Mouse (Mus musculus) MEL-GATA-1-ER (cell line): ENCODE results near the gene Kif1c.
A peak's percentile ranks its signal among the peaks of the same experiment; 100 is the strongest.

Experiments
- DNase-seq: peaks from one replicate; pipeline ENCODE4 v3.0.0-alpha.2; 2012; ENCODE audit warnings: low read depth; ENCODE audit errors: extremely low read depth

Kif1c gene

DNA sequence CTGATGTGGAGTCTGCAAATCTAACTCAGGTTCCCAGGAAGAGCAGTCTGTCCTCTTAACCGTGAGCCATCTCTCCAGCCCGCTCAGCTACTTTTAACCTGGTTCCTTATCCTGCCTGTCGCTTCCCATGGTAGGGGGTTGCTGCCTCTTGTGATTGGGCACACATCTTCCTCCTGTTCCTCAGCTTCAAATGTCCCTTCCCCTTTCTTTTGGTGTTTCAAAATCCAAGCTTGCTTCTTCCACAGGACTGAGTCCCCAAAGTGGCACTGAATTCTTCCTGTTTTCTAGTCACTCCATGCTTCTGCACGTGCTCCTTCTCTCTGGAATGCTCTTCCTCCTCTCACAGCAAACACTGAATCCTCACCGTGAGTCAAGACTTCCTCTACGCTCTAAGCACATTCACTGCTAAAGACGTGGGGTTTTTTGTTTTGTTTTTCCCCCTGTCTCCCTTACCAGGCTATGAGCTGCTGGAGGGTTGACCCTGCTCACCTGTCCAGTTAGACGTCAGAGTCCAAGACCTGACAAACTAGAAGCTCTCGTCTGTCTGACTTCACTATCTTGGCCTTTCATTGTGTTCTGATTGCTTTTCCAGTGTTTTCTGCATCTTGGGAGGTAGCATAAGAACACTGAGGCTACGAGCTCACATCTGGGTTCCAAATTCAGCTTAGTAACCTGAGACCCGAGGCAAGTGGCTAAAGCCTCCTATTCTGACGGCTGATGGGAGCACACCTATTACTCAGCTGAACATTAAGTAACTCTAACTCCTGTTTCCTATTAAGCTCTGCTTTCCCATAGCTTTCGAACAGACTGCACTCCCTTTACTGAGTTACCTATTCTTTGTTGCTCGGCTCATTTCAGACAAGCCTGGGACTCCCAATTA is 32.8 kb upstream of the Kif1c start:
- DNase-seq = no peak

DNA sequence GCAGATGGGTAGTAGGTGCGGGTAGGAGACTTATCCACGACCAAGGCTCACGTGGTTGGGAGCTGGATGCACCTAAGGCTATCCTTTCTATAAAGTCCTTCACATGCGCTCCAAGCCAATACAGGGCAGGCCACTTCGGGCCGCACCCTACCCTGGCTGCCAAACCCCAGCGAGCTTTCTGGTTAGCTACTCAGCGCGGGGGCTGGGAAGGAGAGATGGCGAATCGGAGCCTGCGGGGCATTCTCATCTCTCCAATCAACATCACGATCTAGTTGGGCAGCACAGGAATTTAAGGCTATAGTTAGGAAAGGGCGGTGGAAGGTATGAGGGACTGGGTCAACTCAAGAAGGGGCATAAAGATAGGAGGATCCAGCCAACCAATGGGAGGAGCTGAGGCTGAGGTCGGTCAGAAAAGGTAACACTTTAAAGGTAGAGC is 32.0 kb upstream of the Kif1c start:
- DNase-seq = no peak

DNA sequence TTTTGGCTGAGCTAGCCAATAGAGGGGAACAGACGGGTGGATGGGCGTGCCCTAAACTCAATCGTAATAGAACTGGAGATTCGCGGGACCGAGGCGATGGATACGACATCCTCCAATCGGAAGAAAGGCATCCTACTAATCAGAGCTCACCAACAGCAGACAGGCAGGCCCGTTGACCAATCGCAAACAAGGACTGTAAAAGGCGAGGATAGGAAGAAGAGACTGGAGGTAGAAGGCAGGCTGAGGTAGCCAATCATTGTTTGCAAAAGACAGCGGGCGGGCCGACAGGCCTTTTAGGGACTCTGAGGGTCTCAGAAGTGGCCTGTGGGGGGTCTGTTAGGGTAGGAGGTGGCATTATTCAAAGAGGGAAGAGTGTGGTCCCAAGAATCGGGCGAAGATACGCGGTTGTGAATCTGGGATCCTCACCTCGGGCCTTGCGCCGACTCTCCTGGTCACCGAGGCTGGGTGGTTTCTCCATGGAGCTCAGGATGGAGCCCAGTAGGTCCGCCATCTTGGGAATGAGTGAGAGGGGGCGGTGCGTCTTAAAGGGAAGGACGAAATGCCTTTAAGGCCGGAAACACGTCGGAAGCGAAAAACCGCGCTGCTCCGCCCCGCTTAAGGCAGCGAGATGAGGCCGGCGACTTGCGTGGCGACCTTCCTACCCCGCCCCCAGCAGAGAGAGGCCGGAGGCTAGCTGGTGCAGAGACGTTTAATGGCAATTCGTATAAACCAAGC is 31.4 kb upstream of the Kif1c start, which contains the start of gene Spag7:
Spag7 (minus strand) TSS at position 646 of the 735 bp plus-strand sequence.
- DNase-seq = peak; percentile 100

DNA sequence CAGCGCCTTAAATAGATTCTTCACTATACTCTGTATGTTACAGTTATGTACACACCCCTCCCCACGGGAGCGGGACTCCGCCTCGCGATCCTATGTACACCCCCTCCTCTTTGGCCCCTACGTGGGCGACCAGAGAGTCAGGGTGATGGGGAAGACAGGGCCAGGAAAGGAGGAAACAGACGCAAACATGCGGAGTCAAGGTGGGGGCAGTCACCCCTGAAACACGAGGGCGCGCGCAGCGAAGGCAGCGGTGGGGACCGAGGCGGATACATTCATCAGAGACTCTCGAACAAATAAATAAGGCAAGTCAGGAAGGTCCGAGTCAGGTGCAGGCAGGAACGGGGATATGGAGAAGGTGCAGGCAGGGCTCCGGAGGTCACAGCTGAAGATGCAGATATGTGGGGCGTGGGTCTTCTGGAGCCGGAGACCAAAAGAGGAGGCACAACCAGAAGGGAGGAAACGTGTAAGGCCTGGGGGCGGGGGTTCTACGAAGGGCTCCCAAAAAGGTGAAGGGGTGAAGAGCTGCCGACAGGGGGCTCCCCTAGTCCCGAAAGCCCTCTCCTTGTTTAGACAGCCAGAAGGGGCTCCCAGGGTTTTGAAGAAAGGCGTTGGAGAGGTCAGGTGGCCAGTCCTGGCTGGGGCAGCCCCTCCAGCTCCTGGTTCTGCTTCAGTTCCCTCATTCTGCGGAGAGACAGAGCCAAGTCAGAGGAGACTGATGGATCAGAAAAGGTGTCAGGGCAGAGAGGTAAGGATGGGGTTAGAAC is 30.6 kb upstream of the Kif1c start:
- peak; percentile 66 for DNase-seq

DNA sequence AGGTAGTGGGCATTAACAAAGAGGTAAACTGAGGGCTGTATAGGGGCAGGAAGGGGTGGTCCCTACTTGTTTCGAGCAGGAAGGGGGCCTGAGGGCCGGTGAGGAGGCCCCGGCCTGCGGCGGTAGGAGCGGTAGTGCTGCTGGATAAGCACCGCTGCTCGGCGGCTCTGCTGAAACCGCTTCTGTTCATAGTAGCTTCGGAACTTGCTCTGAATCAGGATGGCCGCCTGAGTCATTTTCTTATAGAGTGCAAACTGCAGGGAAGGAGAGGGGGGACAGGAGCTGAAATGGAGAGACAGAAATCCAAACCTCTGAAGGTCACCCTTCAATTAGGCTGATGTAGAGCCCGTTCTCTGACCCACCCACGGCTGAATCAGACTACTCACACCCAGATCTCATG is 29.9 kb upstream of the Kif1c start:
- no peak for DNase-seq

DNA sequence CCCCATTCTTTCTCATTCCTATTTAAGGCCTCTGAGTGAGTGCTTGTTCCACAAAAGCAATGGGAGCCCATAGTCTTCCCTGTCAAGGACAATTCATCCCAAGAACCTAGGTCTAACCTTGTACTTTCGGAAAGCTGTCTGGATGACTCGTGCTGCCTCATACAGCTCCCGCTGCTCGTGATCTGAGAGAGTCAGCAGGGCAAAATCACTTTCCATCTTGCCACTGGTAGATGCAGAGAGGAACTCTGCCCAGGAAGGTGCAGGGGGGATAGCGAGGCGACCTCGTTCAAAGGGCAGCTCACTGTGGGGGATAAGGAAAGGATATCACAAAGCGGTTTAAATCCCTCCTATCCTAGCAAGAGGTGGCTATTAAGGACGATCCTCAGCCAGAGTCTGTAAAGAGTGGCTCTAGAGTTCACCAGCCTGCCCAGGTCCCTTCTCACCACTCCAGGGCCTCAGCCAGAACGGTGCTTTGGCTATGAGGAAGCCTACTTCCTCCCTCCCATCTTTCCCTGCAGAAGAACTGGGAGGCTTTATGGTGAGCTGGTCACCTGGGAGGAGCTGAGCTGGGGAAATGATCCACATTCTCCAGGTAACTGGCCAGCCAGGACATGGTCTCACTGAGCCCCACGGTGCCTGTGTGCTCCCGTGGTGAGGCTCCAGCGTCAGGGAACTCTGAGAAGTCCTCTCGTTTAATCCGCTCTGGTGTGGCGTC is 28.9 kb upstream of the Kif1c start:
- no peak for DNase-seq

DNA sequence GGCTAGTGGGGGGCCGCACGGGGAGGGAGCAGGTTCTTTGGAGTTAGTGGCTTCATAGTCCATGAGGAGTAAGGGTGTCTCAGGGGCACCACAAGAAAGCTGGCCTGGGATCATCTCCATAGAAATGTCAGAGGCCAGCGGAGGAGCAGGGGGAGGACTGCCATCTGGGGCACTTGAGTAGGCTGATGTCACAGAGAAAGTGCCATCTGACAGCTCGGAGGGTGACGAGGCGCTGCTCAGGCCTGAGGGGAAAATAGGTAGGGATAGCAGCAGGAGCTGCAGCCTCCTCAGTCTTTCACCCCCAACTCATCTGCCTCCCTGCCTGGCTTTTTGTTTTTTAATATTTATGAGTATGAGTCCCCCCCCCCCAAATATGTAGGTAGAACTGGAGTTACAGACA is 26.3 kb upstream of the Kif1c start:
- no peak for DNase-seq

DNA sequence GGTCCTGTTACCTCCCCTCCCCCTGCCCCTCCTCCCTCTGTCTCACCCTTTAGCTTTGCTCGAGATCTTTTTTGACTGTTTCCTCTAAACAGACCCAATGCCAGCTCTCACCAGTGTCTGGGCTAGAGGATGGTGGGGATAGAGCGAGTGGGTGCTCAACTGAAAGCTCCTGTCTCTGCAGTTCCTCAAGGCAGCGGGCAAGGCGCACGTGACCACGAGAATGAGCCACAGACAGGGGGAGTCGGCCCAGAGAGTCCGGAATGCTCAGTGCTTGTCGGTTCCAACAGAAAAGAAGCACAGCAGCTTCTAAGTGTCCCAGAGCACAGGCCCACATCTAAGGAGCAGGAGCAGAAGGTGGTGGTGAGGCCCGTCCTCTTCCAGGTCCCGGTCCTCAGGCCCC is 25.8 kb upstream of the Kif1c start:
- DNase-seq = no peak

DNA sequence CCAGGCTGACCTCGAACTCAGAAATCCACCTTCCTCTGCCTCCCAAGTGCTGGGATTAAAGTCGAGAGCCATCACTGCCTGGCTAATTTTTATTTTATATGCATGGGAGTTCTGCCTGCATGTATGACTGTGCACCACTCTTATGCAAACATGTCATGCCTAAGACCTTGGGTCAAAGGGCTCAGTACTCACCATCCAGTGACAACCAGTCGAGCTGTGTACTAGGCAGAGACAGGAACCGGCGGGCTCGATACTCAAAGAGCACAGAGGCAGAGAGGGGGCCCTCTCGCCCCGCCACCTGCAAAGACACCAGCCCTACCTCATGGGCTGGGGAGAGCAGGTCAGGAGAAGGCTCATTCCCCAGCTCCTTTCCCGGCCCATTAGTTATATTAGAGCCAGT is 22.3 kb upstream of the Kif1c start:
- no peak for DNase-seq

DNA sequence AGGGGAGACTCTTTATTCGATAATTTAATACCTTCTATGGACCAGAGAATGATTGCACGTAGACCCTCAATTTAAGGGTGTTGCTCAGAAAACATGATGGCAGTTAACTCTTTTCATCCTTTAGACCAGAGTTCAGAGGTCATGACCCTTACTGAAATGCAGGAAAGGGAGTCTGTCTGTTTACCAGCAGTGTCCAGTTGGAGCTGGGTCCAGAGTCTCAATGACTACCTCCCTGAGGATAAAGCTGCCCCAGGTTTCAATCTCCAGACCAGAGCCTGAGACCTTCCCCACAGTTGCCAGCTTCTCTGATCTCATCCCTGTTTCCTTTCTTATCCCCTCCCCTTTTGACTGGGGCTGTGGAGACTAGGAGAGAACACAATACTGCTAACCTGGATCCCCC is 21.8 kb upstream of the Kif1c start:
- DNase-seq = no peak

DNA sequence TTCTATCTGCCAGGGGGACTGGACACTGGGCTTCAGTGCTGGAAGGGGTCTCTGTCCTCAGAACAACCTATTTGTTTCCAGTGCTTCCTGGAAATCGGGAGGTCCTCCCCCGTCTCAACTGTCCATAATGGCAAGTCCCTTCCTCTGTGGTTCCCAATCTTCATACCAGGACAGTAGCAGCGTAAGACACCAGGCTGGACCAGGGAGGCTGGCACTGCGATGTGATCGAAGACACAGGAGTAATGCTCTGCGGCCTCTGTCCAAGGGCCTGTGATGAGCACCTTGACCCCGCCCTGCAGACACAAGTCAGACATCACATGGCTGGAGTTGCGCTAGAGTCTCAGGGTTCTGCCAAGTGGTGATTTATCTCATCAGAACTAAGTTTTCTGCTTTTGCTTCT is 21.0 kb upstream of the Kif1c start:
- DNase-seq = no peak

DNA sequence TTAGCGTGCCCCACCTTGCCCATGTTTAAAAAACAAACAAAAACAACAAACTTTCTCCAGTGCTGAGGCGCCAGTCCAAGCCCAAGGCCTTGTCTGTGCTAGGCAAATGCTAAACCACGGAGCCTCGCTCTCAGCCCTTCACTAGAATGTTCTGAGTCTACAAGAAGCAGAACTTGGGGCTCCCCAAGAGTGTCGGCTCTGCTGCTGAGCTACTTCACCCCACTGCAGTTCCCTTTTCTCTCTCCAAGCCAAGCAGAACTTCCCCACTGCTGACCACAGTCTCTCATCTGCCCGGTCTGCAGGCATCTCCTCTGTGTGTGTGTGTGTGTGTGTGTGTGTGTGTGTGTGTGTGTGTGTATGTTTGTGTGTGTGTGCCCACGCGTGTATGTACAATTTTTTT is 20.5 kb upstream of the Kif1c start:
- DNase-seq = peak; percentile 92

DNA sequence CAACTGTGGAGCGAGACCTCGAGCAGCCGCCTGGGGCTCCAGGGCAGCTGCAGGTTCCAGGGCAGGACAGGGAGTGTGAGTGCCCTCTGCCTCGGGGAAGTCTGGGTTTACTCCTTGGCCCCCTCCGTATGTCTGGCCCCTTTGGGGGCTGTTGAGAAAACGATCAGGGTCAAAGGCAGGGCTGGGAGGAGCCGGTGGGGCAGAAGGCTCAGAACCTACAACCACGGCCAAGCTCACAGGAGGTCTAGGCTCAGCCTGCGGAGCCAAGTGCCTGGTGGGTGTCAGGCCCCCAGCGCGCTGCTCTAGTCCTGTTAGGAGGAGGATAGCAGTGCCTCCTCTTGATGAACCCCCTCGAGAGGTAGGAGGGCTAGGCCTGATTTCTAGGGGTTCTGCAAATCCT is 19.2 kb upstream of the Kif1c start:
- no peak for DNase-seq

DNA sequence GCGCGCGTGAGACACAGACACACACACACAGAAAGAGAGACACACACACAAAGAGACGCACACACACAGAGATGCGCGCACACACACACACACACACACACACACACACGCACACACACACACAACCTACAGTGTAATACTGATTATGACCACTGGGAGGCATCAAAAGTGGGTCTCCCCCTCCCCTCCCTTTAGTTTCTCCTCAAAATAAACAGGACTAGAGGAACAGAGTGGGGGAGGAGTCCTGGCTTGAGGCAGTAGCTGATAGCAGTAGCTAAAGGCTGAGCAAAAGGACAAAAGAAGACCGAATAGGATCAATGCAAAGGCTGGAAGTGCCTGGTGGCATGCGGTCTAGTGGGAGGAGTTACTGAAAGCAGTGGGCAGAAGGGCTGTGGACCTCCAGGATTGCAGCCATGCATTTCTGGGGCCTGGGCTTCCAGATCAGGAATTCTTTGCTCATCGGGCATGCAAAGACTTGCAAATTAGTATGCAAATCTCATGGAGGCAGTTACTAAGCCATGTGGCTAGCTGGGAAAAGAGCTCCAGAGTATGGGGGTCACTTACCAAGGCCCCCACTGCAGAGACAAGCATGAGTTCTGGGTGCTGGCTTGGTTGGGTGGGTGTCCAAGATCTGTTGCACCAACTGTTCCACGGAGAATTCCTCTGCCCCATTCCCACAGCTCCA is 18.3 kb upstream of the Kif1c start:
- no peak for DNase-seq

DNA sequence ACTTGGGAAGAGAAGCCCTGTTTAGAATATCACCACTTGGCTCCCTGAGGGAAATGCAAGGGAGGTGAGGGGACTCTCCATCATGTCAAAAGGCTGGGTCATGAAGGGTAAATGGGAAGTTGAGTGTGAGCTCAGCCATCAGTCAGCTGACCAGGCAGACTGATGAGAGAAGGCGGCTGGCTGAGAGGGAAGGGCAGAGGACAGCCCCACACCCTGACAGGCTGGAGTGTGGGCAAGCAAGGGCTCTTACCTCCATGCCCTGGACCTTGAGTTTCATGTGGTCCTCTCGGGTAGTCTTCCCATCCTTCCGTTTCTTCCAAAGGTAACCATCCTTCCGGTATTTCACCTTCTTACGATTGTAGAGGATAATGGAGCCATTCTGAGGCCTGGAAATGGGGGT is 16.7 kb upstream of the Kif1c start:
- DNase-seq = no peak

DNA sequence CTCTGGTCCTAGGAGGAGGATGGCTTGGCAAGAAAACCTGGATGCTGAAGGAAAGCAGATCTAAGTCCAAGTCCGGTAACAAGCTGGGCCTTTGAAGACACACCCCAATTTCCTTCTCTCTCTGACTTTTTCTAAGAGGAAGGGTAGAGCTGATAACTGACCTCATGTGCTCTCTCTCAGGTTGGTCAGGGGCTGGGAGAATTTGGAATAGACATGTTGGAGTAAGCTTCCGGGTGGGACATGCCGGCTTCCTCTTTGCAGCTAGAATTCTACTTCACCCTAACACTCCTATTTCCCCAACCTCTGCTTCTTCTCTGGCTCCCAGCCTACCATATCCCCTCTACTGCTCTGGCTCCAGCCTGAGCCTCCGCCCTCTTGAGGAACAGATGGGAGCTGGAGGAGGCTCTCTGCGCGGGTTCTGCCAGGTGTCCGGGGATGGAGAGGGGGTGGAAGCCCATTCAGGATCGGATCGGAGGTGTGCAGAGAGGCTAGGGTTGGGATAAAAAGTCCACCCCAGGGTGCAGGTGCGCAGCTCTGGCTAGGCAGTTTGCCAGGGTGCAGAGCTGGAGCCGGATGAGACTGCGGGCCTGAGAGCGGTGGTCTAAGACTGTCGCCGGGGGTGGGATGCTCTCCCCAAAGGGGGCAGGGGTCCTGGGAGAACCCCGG is 13.3 kb upstream of the Kif1c start:
- peak; percentile 46 for DNase-seq

DNA sequence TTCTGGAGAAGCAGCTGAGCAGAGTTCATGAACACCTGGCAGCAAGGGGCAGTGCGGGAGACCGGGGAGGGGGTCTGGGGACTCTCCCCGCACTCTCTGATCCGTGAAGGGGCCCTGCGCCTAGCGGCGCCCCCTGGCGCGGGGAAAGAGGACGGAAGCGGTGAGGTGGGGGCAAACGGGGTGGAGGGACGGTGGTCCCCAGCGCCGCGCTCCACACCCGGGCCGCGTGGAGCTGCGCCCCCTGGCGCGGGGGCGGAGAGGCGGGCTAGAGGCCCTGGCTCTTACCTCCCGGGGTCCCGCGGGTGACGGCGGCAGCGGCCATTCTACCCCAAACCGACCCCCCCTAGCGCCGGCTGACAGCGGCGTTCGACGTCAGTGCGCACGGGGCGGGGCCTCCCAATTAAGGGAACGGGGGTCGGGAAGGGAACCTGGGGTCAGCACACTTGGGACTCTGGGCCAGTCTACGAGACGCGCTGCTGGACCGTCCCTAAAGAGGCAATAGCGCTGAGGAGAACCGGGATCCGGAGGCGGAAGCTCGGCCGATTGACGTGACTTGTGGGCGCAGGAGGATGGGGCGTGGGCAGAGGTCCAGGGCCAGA is 12.6 kb upstream of the Kif1c start, which contains the start of gene Camta2:
Camta2 (minus strand) TSS at position 505 of the 599 bp plus-strand sequence.
- no peak for DNase-seq

DNA sequence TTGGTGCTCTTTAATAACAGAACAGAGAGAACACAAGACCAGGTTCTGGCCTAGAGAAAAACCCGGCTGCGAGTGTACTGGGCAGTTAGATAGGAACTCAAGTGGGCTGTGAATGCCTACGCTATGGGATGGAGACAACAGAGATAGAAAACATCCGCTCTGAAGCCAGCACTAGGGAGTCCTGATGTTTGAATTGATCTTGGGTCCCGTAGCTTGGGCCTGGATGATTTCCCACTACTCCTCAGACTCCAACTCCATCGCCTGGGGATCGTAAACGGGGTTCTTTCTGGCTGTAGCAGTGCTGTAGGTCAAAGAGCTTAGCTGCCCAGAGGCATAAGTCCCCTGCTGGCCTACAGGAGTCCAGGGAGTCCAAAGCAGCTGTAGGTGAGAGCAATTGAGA is 12.0 kb upstream of the Kif1c start:
- DNase-seq = no peak

DNA sequence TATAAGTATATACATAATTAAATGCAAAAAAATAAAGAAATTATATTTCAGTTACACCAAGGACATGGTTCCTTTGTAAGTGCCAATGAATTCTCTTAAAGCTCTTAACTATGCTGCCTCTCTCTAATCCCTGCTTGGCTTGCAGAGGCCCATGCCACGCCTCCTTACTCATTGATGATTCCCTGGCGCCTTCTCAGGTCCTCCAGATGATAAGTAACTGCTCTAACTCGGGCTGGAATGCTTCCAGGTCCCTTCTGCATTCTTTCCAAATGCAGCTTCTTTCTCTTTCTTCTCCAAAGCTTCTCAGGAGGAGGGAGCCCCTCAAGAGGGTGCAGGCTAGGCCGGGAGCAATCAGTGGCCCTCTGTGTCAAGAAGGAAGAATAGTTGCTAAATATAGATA is 10.8 kb upstream of the Kif1c start:
- no peak for DNase-seq

DNA sequence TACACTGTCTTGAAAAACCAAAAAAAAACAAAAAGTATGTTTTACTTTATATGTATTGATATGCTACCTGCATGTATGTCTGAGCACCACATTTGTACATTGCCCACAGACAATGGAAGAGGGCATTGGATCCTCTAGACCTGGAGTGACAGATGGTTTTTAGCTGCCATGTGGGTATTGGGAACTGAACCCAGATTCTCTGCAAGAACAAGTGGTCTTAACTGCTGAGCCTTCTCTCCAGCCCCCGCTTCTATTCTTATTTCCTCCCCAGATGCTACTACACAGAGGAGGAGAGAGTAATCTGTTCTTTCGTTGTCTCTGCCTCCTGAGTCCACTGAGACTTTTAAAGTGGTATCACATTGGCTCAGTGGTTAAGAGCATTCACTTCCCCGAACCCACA is 6.8 kb upstream of the Kif1c start:
- DNase-seq = no peak
